Mouse (Mus musculus): ENCODE data around the gene Glrx5. TPM values are rescaled to one million over a fixed set of nuclear protein-coding genes. Genes with fewer than 3 reads are reported as not detected.
A peak's percentile ranks its signal among the peaks of the same experiment; 100 is the strongest.

Glrx5 gene
- total RNA-seq, 2 experiments from 2014 or later = 45.9 to 46.2 TPM

GRCm38 (mm10) chr12:105066523-105066922 lies 34.0 kb downstream of the Glrx5 start:
- no peak for DNase-seq (ENCODE audit: low spot score in 2 of 2)

GRCm38 (mm10) chr12:105068911-105069310 lies 36.4 kb downstream of the Glrx5 start:
- no peak for DNase-seq (ENCODE audit: low spot score in 2 of 2)

DNA sequence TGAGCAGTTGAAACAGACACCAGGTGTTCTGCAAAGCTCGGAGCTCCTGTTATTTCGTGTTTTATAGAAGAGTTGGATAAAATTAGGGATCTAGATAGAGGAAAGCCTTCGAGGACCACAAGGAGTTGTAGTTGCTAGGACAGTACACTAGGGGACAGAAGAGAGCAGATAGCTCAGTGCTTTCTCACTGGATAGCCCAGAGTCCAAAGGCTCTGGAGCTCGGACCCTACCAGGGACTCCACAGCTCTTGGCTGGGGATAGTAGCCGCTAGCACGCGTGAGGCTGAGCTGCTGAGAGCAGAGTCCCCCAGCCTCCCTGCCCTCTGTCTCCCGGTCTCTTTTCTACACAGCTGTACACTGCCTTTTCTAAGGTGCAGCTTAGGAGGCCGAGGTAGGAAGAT lies 41.2 kb downstream of the Glrx5 start:
- peak; percentile 44 to 71 for DNase-seq (ENCODE audit: low spot score in 2 of 2)

DNA sequence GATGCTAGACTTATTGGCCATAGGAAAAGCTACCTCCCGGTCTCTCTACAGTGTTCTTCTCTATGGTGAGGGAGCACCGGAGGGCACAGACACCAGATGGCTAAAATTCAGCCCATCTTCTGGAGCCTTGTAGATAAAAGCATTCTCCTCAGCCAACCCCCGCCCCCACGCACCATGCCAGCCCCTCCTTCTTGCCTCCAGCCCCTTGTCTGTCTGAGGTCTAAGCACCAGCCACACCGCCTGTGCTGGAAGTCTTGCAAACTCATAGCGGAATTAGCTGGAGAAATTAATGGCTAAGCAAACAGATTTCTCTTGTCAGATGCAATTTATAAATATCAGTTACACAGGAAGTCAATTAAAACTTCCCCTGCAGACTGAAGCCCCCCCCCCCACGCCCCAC lies 43.0 kb downstream of the Glrx5 start:
- DNase-seq (ENCODE audit: low spot score in 2 of 2) = no peak

- DNase-seq (ENCODE audit: low spot score in 2 of 2) = no peak
Measured at GRCm38 (mm10) chr12:105076511-105076910, 44.0 kb downstream of the Glrx5 start.

- DNase-seq (ENCODE audit: low spot score in 2 of 2) = no peak
Measured at GRCm38 (mm10) chr12:105077232-105077631, 44.7 kb downstream of the Glrx5 start.

DNA sequence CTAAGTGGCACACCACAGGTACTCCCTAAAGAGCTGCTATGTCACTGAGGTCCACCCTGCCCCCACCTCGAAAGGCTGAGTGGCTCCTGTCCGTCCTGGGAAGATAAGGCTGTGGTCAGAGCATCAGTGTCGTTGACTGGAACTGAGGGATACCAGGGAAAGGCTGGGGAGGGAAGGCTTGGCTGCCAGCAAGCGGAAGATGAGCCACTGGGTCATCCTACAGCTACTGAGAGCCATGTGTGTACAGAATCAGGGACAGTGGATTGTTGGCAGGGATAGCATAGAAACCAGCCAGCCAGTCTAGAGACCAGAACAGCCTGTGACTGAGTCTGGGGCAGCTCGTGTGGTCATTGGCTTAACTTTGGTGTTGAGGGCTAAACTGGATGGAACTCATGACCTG lies 51.7 kb downstream of the Glrx5 start:
- DNase-seq (ENCODE audit: low spot score in 2 of 2) = no peak

DNA sequence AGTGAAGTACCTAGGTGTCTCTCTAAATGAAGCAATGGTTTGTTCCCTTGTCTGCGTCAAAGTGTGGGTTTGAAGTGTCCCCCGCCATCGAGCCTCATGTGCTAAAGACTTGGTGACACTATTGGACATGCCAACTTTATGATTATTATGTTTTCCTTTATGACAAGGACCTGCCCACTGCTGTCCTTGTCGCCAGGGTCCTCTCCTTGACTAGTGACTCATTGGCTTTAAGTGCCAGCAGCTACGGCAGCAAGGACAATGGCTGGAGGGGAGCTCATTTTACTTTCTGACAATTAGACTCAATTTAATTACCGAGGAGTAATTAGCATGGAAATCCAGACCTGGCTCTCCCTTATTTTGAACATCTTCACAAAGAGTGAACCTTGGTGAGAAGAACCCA lies 52.3 kb downstream of the Glrx5 start:
- no peak for DNase-seq (ENCODE audit: low spot score in 2 of 2)

GRCm38 (mm10) chr12:105085296-105085695 lies 52.8 kb downstream of the Glrx5 start:
- DNase-seq (ENCODE audit: low spot score in 2 of 2) = no peak

GRCm38 (mm10) chr12:105086781-105087180 lies 54.3 kb downstream of the Glrx5 start:
- no peak for DNase-seq (ENCODE audit: low spot score in 2 of 2)

DNA sequence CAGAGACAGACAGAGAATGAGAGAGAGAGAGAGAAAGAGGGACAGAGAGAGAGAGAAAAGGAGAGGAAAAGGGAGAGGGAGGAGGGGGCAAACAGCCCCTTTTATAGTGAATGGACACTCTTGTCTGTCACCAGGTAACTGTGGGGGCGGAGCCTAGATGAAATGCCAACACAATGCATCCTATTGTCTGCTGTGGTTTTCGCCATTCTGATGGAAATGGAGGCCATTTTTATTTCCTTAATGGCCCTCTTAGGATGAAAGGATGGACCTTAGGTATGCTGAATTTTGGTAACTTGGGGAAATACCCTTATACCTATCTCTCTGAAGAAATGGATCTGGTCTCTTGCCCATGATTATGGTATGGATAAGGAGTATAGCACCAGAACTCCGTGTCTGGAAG lies 54.9 kb downstream of the Glrx5 start:
- no peak for DNase-seq (ENCODE audit: low spot score in 2 of 2)

- no peak for DNase-seq (ENCODE audit: low spot score in 2 of 2)
Measured at GRCm38 (mm10) chr12:105089231-105089630, 56.7 kb downstream of the Glrx5 start.

DNA sequence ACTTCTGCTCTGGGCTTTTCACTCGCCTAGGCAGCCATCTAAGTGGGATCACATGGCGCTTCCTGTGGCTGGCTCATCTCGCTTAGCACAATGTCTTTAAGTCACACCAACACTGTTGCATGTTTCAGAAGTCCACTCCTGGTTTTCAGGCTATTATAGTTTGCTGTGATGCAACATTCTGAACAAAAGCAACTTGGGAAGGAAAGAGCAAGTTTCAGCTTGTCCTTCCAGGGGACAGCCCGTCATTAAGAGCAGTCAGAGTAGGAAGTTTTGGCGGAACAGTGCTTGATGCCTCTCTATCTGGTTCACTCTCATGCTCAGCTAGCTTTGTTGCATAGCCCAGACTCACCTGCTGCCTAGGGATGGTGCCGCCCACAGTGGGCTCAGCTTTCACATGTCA lies 59.1 kb downstream of the Glrx5 start:
- no peak for DNase-seq (ENCODE audit: low spot score in 2 of 2)

Small RNAs within 50 kb of the gene (microRNA-seq; reads per million reads assigned to microRNA genes)
- 8.4 to 13.1 reads per million in 2 experiments for gene Mir3069

Other genes starting within 250 kb of the Glrx5 start
- 100 to 1,000 TPM; 106 to 115 TPM for gene Clmn, start 167.6 kb upstream of the Glrx5 start, total RNA-seq (2021)
- 1 to 10 TPM; 2.0 to 2.3 TPM for gene Syne3, start 22.9 kb upstream of the Glrx5 start, total RNA-seq (2021)
- gene Tcl1b2, start 113.3 kb downstream of the Glrx5 start, total RNA-seq (2021) = not detected
- not detected for gene Tcl1b1, start 127.0 kb downstream of the Glrx5 start, total RNA-seq (2021)
- not detected for gene Tcl1b5, start 143.7 kb downstream of the Glrx5 start, total RNA-seq (2021)
- gene Tcl1b3, start 158.4 kb downstream of the Glrx5 start, total RNA-seq (2021) = not detected
- not detected for gene Tcl1b4, start 169.3 kb downstream of the Glrx5 start, total RNA-seq (2021)
- not detected for gene Tcl1, start 190.1 kb downstream of the Glrx5 start, total RNA-seq (2021)

Data from layer of hippocampus, adult 18-20 months (tissue).